Mouse (Mus musculus) cerebellum, adult 9-11 months (tissue): Measurements from ENCODE around the gene Zscan5b.
"Not testable (repeated sequence)": the region's sequence is repeated elsewhere in the genome, so short reads cannot be mapped to it uniquely, and the experiment has no call there.

Source experiments
- DNase-seq: peaks from one replicate; pipeline ENCODE4 v3.0.0; 2022

The Zscan5b gene

GRCm38 (mm10) chr7:6244361-6245292 is 22.5 kb downstream of the Zscan5b start:
- no peak for DNase-seq

- no peak for DNase-seq
Measured at GRCm38 (mm10) chr7:6252410-6252809, 30.3 kb downstream of the Zscan5b start, which contains the start of gene Epp13. Gene Epp13, plus strand, starts transcription at chr7:6252710.

- DNase-seq: no peak
Measured at GRCm38 (mm10) chr7:6254451-6254850, 32.4 kb downstream of the Zscan5b start.

- no peak for DNase-seq
Measured at GRCm38 (mm10) chr7:6257386-6257785, 35.3 kb downstream of the Zscan5b start.

- no peak for DNase-seq
Measured at GRCm38 (mm10) chr7:6258232-6259220, 36.4 kb downstream of the Zscan5b start.

GRCm38 (mm10) chr7:6260004-6260403 is 37.9 kb downstream of the Zscan5b start:
- DNase-seq: not testable (repeated sequence)

GRCm38 (mm10) chr7:6262120-6262519 is 40.0 kb downstream of the Zscan5b start:
- DNase-seq: no peak

GRCm38 (mm10) chr7:6262984-6263383 is 40.9 kb downstream of the Zscan5b start:
- no peak for DNase-seq

- DNase-seq: no peak
Measured at GRCm38 (mm10) chr7:6265695-6266094, 43.6 kb downstream of the Zscan5b start.

- no peak for DNase-seq
Measured at GRCm38 (mm10) chr7:6277906-6278305, 55.8 kb downstream of the Zscan5b start.

GRCm38 (mm10) chr7:6282749-6283148 is 60.7 kb downstream of the Zscan5b start:
- DNase-seq: peak; percentile 80

- peak; percentile 84 for DNase-seq
Measured at GRCm38 (mm10) chr7:6283451-6284075, 61.5 kb downstream of the Zscan5b start.

GRCm38 (mm10) chr7:6284442-6285012 is 62.4 kb downstream of the Zscan5b start:
- peak; percentile 58 for DNase-seq

GRCm38 (mm10) chr7:6285366-6285765 is 63.3 kb downstream of the Zscan5b start:
- DNase-seq: peak; percentile 29

GRCm38 (mm10) chr7:6285842-6286705 is 64.0 kb downstream of the Zscan5b start, which contains the start of gene Zfp667:
Gene Zfp667, plus strand, starts transcription at chr7:6286579.
- DNase-seq: peak; percentile 97

- peak; percentile 66 for DNase-seq
Measured at GRCm38 (mm10) chr7:6286921-6287531, 64.9 kb downstream of the Zscan5b start.
